Mouse (Mus musculus): ENCODE measurements around the gene Pltp. TPM values are rescaled to one million over a fixed set of nuclear protein-coding genes. Genes with fewer than 3 reads are reported as not detected.

Gene Pltp
- polyA plus RNA-seq, 1 experiment from 2014 or later, result 67.2 TPM

DNA sequence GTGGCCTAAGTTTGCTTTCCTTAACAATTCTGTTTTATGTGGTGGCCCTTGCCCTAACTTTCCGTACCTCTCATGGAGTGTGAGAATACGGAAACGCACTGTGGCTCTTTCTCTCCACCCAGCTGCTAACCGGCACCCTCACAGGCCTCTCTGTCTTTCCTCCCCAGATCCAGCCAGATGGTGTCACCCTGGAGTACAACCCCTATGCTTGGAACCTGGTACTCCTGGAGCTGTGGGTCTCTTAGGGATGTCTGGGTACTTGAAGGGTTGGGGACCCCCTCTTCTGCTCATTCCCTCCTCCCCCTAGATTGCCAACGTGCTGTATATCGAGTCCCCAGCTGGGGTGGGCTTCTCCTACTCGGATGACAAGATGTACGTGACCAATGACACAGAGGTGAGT is 23.0 kb downstream of the Pltp start:
- no peak for ATAC-seq (replicated peaks; ENCODE audit: extremely low read depth, insufficient read depth, low FRiP score)
- WGBS, result 40% methylated on average over 8 of the region's 8 CpGs
- Histone ChIP-seq H3K4me3 (ENCODE audit: low read length) (peak overlapping the region; percentile 75), H3K27me3 (ENCODE audit: control insufficient read depth, insufficient read depth, low read length) (no peaks in the 10 kb centered on the region), H3K36me3 (ENCODE audit: control insufficient read depth, insufficient read depth) (peaks cover 35% of the 10 kb centered on the region), H3K27ac (ENCODE audit: low read length) (peak overlapping the region; percentile 99), H3K4me2 (ENCODE audit: low read depth, low read length) (peak overlapping the region; percentile 97), H3K9me3 (replicated peaks; ENCODE audit: control insufficient read depth, low read length) (no peaks in the 10 kb centered on the region), H3K9ac (ENCODE audit: low read length) (peak overlapping the region; percentile 89), H3K4me1 (ENCODE audit: control insufficient read depth, insufficient read depth, low read length) (peaks cover 15% of the 10 kb centered on the region)

DNA sequence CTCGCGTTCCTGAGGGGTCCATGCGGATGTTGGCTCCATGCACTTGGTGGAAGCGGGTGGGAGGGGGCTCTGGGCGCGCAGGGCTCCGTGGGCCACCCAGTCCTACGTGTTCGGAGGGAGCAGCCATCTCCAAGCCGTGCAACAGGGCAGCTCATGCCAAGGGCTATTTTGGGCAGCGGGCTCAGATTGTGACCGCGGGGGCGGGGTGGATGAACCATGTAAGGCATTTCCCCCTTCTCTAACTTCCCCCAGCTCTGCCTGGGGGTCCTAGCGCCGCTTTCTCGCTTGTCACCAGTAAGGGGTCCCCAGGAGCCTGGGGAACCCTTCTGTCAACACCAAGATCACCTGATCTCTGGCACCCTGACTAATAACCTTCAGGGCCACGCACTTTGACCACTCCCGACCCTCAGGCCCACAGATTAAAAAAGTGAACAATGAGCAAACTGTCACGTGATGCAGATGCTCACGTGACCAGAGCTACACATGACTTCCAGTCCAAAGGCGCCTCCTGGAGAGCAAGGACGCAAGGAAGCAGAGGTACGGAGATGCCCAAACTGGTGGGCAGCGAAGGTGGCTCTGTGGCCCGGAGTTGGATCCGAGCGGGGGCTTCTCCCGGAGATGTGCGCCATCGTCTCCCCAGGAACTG is 24.1 kb downstream of the Pltp start, which contains the start of gene Neurl2:
Neurl2 (minus strand) TSS at position 143 of the 646 bp plus-strand sequence.
- Histone ChIP-seq H3K4me2 (ENCODE audit: low read depth, low read length) (peak within 1 kb of the TSS; percentile 97), H3K27me3 (ENCODE audit: control insufficient read depth, insufficient read depth, low read length) (no peaks in the 10 kb centered on the region), H3K27ac (ENCODE audit: low read length) (peak within 1 kb of the TSS; percentile 99), H3K4me1 (ENCODE audit: control insufficient read depth, insufficient read depth, low read length) (peaks cover 15% of the 10 kb centered on the region), H3K9me3 (replicated peaks; ENCODE audit: control insufficient read depth, low read length) (no peaks in the 10 kb centered on the region), H3K9ac (ENCODE audit: low read length) (peak within 1 kb of the TSS; percentile 89), H3K36me3 (ENCODE audit: control insufficient read depth, insufficient read depth) (peaks cover 24% of the 10 kb centered on the region), H3K4me3 (ENCODE audit: low read length) (peak within 1 kb of the TSS; percentile 75)
- ATAC-seq (replicated peaks; ENCODE audit: extremely low read depth, insufficient read depth, low FRiP score), result peak; percentile 91
- WGBS, result 0% methylated on average over 31 of the region's 31 CpGs

DNA sequence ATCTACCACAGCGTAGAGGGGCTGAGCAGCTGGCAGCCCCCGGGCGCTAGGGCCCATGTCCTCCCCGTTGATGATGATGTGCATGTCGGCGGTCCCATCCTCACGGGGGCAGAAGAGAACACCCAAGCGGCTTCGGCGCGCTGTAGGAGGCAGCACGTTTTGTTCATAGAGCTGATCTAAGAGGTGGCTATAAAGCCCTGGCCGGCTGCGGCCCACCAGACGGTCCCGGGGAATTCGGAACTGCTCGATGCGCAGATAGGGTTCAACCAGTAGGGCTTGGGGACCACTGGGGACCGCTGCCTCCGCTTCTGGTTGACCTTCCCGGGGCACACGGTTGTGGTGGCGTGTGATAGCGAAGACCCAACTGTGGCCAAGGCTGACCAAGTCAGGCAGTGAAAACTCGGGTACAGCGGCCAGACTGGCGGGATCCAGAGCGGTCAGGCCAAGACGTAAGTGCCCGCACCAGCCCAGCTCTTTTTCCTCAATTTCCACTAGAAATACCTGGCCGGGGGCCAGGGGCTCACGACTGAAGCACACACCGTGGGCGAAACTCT is 24.7 kb downstream of the Pltp start, which contains the start of gene Ctsa:
Ctsa (plus strand) TSS at position 126 of the 554 bp plus-strand sequence.
- H3K27me3 ChIP-seq (ENCODE audit: control insufficient read depth, insufficient read depth, low read length), result no peaks in the 10 kb centered on the region
- peaks cover 15% of the 10 kb centered on the region for H3K4me1 ChIP-seq (ENCODE audit: control insufficient read depth, insufficient read depth, low read length)
- under 1% methylated on average over 35 of the region's 35 CpGs for WGBS
- H3K9ac ChIP-seq (ENCODE audit: low read length), result peak within 1 kb of the TSS; percentile 89
- peak within 1 kb of the TSS; percentile 97 for H3K4me2 ChIP-seq (ENCODE audit: low read depth, low read length)
- ATAC-seq (replicated peaks; ENCODE audit: extremely low read depth, insufficient read depth, low FRiP score), result peak; percentile 79
- no peaks in the 10 kb centered on the region for H3K9me3 ChIP-seq (replicated peaks; ENCODE audit: control insufficient read depth, low read length)
- H3K36me3 ChIP-seq (ENCODE audit: control insufficient read depth, insufficient read depth), result peaks cover 18% of the 10 kb centered on the region
- H3K4me3 ChIP-seq (ENCODE audit: low read length), result peak within 1 kb of the TSS; percentile 75
- peak within 1 kb of the TSS; percentile 99 for H3K27ac ChIP-seq (ENCODE audit: low read length)

DNA sequence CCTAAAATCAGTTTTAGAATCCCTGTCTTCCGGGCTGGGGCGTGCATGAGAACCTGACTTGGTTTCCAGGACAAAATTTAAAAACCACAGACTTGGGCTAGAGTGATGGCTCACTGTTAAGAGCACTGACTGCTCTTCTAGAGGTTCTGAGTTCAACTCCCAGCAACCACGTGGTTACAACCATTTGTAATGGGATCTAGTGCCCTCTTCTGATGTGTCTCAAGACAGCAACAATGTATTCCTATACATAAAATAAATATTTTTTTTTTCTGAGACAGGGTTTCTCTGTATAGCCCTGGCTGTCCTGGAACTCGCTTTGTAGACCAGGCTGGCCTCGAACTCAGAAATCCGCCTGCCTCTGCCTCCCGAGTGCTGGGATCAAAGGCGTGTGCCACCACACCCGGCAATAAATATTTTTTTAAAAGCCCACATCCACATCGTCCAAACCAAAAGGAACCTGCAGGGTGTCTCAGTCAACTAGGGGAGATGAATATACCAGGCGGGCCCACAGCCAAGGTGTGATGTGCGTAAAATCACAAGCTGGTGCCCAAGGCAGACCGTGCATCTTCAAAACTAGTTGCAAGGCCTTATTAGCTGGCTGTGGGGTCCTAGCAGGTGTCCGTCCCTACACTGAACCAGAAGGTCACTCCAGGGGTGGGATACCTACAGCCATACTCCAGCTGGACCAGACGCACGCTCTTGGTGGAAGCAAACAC is 25.3 kb downstream of the Pltp start:
- peaks cover 18% of the 10 kb centered on the region for H3K36me3 ChIP-seq (ENCODE audit: control insufficient read depth, insufficient read depth)
- H3K27me3 ChIP-seq (ENCODE audit: control insufficient read depth, insufficient read depth, low read length), result no peaks in the 10 kb centered on the region
- no peak for ATAC-seq (replicated peaks; ENCODE audit: extremely low read depth, insufficient read depth, low FRiP score)
- peak overlapping the region; percentile 75 for H3K4me3 ChIP-seq (ENCODE audit: low read length)
- H3K27ac ChIP-seq (ENCODE audit: low read length), result peak overlapping the region; percentile 99
- peak overlapping the region; percentile 89 for H3K9ac ChIP-seq (ENCODE audit: low read length)
- 55% methylated on average over 16 of the region's 16 CpGs for WGBS
- peaks cover 15% of the 10 kb centered on the region for H3K4me1 ChIP-seq (ENCODE audit: control insufficient read depth, insufficient read depth, low read length)
- no peaks in the 10 kb centered on the region for H3K9me3 ChIP-seq (replicated peaks; ENCODE audit: control insufficient read depth, low read length)
- peak overlapping the region; percentile 97 for H3K4me2 ChIP-seq (ENCODE audit: low read depth, low read length)

DNA sequence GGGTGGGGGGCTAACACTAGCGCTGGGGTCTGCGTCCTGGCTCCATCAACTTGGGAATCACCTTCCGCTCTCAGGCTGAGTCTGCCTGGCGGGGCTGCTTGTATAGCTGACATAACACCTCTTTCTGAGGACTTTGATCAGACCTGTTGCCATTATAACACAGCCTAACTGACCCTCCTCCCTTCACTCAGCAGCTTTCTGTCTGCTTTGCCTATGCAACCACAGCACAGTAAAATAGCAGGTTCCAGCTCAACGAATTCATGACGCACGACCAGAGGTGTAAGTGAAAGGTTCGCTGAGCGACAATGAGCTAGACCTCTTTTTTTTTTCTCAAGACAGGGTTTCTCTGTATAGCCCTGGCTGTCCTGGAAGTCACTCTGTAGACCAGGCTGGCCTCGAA is 26.5 kb downstream of the Pltp start:
- no peaks in the 10 kb centered on the region for H3K27me3 ChIP-seq (ENCODE audit: control insufficient read depth, insufficient read depth, low read length)
- H3K4me2 ChIP-seq (ENCODE audit: low read depth, low read length), result no peak overlapping the region
- H3K9ac ChIP-seq (ENCODE audit: low read length), result no peak overlapping the region
- H3K9me3 ChIP-seq (replicated peaks; ENCODE audit: control insufficient read depth, low read length), result no peaks in the 10 kb centered on the region
- H3K27ac ChIP-seq (ENCODE audit: low read length), result no peak overlapping the region
- no peak overlapping the region for H3K4me3 ChIP-seq (ENCODE audit: low read length)
- ATAC-seq (replicated peaks; ENCODE audit: extremely low read depth, insufficient read depth, low FRiP score), result no peak
- 82% methylated on average over 10 of the region's 10 CpGs for WGBS
- H3K36me3 ChIP-seq (ENCODE audit: control insufficient read depth, insufficient read depth), result peaks cover 15% of the 10 kb centered on the region
- H3K4me1 ChIP-seq (ENCODE audit: control insufficient read depth, insufficient read depth, low read length), result peaks cover 15% of the 10 kb centered on the region

DNA sequence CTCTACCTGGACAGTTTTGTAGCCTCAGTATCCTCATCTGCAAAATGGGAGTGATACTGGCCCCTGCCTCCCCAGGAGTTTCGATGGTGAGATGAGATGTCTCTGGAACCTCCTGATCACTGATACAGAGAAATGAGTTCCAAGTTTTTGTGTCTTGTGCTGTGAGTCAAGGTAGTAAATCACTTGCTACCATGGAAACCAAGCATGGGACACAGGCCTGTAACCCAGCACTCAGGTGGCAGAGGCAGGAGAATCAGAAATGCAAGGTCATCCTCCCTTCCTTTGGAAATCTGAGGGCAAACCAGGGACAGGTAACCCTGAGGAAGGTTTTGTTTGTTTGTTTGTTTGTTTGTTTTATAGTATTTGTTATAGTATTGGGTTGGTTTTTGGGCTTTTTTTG is 28.4 kb downstream of the Pltp start:
- Histone ChIP-seq H3K36me3 (ENCODE audit: control insufficient read depth, insufficient read depth) (peaks cover 25% of the 10 kb centered on the region), H3K27me3 (ENCODE audit: control insufficient read depth, insufficient read depth, low read length) (no peaks in the 10 kb centered on the region)
- 97% methylated on average over 1 of the region's 1 CpGs for WGBS

DNA sequence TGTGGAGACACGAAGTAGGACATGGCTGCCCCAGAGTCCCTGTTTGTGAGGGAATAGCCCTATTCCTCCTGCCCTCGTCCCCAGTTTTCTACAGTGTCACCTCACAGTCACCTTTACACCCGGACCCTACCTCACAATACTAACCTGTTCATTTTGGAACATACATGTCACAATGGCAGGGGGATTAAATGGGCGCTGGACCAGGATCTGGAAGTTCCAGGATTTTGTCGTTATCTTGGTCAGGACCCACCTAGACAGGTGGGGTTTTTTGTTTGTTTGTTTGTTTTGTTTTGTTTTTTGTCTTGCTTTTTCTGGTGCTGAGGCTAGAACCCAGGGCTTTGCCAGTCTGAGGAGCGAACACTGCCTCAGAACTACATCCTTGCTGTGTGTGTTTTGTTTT is 29.1 kb downstream of the Pltp start, which contains the start of gene Spata25:
Spata25 (minus strand) TSS at position 101 of the 400 bp plus-strand sequence.
- Histone ChIP-seq H3K4me1 (ENCODE audit: control insufficient read depth, insufficient read depth, low read length) (peaks cover 6% of the 10 kb centered on the region; the same call in 1 of the 2 replicates), H3K9me3 (replicated peaks; ENCODE audit: control insufficient read depth, low read length) (no peaks in the 10 kb centered on the region), H3K27me3 (ENCODE audit: control insufficient read depth, insufficient read depth, low read length) (no peaks in the 10 kb centered on the region), H3K36me3 (ENCODE audit: control insufficient read depth, insufficient read depth) (peaks cover 25% of the 10 kb centered on the region), H3K4me2 (ENCODE audit: low read depth, low read length) (no peak within 1 kb of the TSS), H3K27ac (ENCODE audit: low read length) (no peak within 1 kb of the TSS), H3K9ac (ENCODE audit: low read length) (no peak within 1 kb of the TSS), H3K4me3 (ENCODE audit: low read length) (no peak within 1 kb of the TSS)
- 80% methylated on average over 6 of the region's 6 CpGs for WGBS
- ATAC-seq (replicated peaks; ENCODE audit: extremely low read depth, insufficient read depth, low FRiP score), result no peak

More for the DNA sequence above, 28.4 kb downstream of the Pltp start:
- Histone ChIP-seq H3K9me3 (replicated peaks; ENCODE audit: control insufficient read depth, low read length) (no peaks in the 10 kb centered on the region), H3K4me1 (ENCODE audit: control insufficient read depth, insufficient read depth, low read length) (peaks cover 3% of the 10 kb centered on the region), H3K4me2 (ENCODE audit: low read depth, low read length) (no peak overlapping the region), H3K27ac (ENCODE audit: low read length) (no peak overlapping the region), H3K4me3 (ENCODE audit: low read length) (no peak overlapping the region), H3K9ac (ENCODE audit: low read length) (no peak overlapping the region)
- no peak for ATAC-seq (replicated peaks; ENCODE audit: extremely low read depth, insufficient read depth, low FRiP score)

DNA sequence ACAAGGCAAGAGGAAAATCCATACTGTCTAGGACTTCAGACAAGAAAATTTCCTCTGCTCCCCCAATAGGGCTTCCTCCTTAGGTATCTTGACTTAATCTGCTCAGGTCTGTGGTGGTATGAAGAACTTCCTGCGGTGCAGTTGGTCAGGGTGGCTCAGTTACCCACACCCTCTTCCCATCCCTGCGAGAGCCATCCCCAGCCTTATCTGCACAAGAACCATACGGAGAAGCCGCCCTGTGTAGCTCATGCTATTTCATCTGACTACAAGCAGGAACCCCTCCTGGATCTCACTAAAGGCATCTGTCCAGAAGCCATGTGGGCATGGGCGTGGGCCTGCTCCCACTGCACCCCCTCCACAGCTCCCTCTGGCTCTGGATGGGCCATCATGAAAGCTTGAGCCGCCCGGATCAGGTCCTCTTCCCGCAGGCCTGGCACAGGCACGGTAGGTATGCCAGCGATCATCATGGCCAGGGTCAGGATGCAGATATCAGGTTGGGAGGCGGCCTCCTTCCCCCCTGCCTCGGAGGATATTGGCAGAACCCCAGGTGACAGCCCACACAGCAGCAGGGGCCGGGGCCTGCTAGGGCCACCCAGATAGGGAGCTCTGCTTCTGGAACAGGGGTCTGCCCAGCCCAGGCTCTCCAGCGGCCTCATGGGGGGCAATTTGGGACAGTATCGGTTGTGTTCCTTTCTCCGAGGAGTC is 30.2 kb downstream of the Pltp start:
- H3K27me3 ChIP-seq (ENCODE audit: control insufficient read depth, insufficient read depth, low read length), result no peaks in the 10 kb centered on the region
- WGBS, result 75% methylated on average over 16 of the region's 16 CpGs
- H3K4me2 ChIP-seq (ENCODE audit: low read depth, low read length), result no peak overlapping the region
- H3K4me3 ChIP-seq (ENCODE audit: low read length), result no peak overlapping the region
- peaks cover 7% of the 10 kb centered on the region; the same call in 1 of the 2 replicates for H3K4me1 ChIP-seq (ENCODE audit: control insufficient read depth, insufficient read depth, low read length)
- H3K27ac ChIP-seq (ENCODE audit: low read length), result no peak overlapping the region
- peaks cover 25% of the 10 kb centered on the region for H3K36me3 ChIP-seq (ENCODE audit: control insufficient read depth, insufficient read depth)
- H3K9me3 ChIP-seq (replicated peaks; ENCODE audit: control insufficient read depth, low read length), result no peaks in the 10 kb centered on the region
- H3K9ac ChIP-seq (ENCODE audit: low read length), result no peak overlapping the region
- no peak for ATAC-seq (replicated peaks; ENCODE audit: extremely low read depth, insufficient read depth, low FRiP score)

Measured in heart, embryonic 16.5 days (tissue).